Mouse (Mus musculus) kidney, embryonic 16.5 days (tissue): ENCODE data around the gene Lcn10. TPM values are rescaled to one million over a fixed set of nuclear protein-coding genes. Genes with fewer than 3 reads are reported as not detected.
"Not testable (repeated sequence)": the region's sequence is repeated elsewhere in the genome, so short reads cannot be mapped to it uniquely, and the experiment has no call there.

Experiments used
- ATAC-seq: fragments of 200-750 bp; cut with Nextera tagmentation; 2 replicates; pipeline ENCODE4 v1.8.0; 2017; ENCODE audit warnings: moderate TSS enrichment; ENCODE audit not compliant: low FRiP score, low TSS enrichment
- H3K27ac ChIP-seq: fragments of 300-500 bp; sonication (generic); 2 replicates; pipeline ENCODE4 v1.5.1; 2014; ENCODE audit warnings: low read length
- H3K27me3 ChIP-seq: fragments of 300-500 bp; sonication (generic); 2 replicates; pipeline ENCODE4 v1.6.1; 2014; ENCODE audit warnings: low read length, control low read depth, mixed read lengths; ENCODE audit not compliant: insufficient read depth
- H3K36me3 ChIP-seq: fragments of 300-500 bp; sonication (generic); 2 replicates; pipeline ENCODE4 v1.6.1; 2014; ENCODE audit warnings: low read length, control low read depth, mixed read lengths; ENCODE audit not compliant: insufficient read depth
- H3K4me1 ChIP-seq: fragments of 300-500 bp; sonication (generic); 2 replicates; pipeline ENCODE4 v1.6.1; 2014; ENCODE audit warnings: low read length, control low read depth, mixed read lengths; ENCODE audit not compliant: insufficient read depth
- H3K4me2 ChIP-seq: fragments of 300-500 bp; sonication (generic); replicated peaks from 2 replicates; pipeline ENCODE4 v1.6.1; 2014; ENCODE audit warnings: low read depth, low read length
- H3K4me3 ChIP-seq: fragments of 300-500 bp; sonication (generic); 2 replicates; pipeline ENCODE4 v1.5.1; 2014; ENCODE audit warnings: mild to moderate bottlenecking, low read length
- H3K9ac ChIP-seq: fragments of 300-500 bp; sonication (generic); replicated peaks from 2 replicates; pipeline ENCODE4 v1.6.1; 2014; ENCODE audit warnings: low read length
- H3K9me3 ChIP-seq: fragments of 300-500 bp; sonication (generic); 2 replicates; pipeline ENCODE4 v1.6.1; 2016; ENCODE audit warnings: low read length, control low read depth
- WGBS: fragments of 180-500 bp; shearing (Covaris S2); extraction: QIAGEN DNeasy Blood & Tissue Kit; methylation state at CpG from one replicate; pipeline ENCODE4 v1.1.7; 2014; 5-methylcytosine and 5-hydroxymethylcytosine counted together
- polyA plus RNA-seq: library from polyadenylated mRNA; unstranded; fragments of >200 nt; fragmentation: Nextera tagmentation; extraction: Ambion mirVana; gene quantifications from 2 replicates; pipeline ENCODE4 v1.2.1, GENCODE M21; 2015

Gene Lcn10
- polyA plus RNA-seq, 1 experiment from 2014 or later = not detected

GRCm38 (mm10) chr2:25699743-25700142 lies 17.2 kb downstream of the Lcn10 start, which contains the start of gene Obp2a:
TSS of gene Obp2a (plus strand) at chr2:25700043.
- H3K27me3 ChIP-seq, H3K4me1 ChIP-seq, H3K4me2 ChIP-seq, H3K27ac ChIP-seq, H3K4me3 ChIP-seq, H3K36me3 ChIP-seq, H3K9ac ChIP-seq, H3K9me3 ChIP-seq, ATAC-seq: not testable (repeated sequence)
- WGBS = 86% methylated on average over 3 of the region's 3 CpGs

GRCm38 (mm10) chr2:25701001-25701400 lies 18.5 kb downstream of the Lcn10 start:
- Histone ChIP-seq H3K9me3 (no peaks in the 10 kb centered on the region), H3K4me1 (no peaks in the 10 kb centered on the region)
- 88% methylated on average over 5 of the region's 5 CpGs for WGBS

GRCm38 (mm10) chr2:25703706-25704105 lies 21.2 kb downstream of the Lcn10 start:
- no peak overlapping the region for H3K27ac ChIP-seq
- H3K36me3 ChIP-seq = no peaks in the 10 kb centered on the region
- WGBS = 63% methylated on average over 4 of the region's 4 CpGs
- no peak overlapping the region for H3K4me3 ChIP-seq
- no peak for ATAC-seq
- H3K9ac ChIP-seq = no peak overlapping the region
- H3K4me2 ChIP-seq = no peak overlapping the region
- H3K9me3 ChIP-seq = no peaks in the 10 kb centered on the region
- no peaks in the 10 kb centered on the region for H3K27me3 ChIP-seq
- H3K4me1 ChIP-seq = peaks cover 9% of the 10 kb centered on the region; the same call in 1 of the 2 replicates

More at GRCm38 (mm10) chr2:25701001-25701400, 18.5 kb downstream of the Lcn10 start:
- Histone ChIP-seq H3K27me3 (no peaks in the 10 kb centered on the region), H3K9ac (no peak overlapping the region), H3K36me3 (no peaks in the 10 kb centered on the region), H3K4me3 (no peak overlapping the region), H3K27ac (no peak overlapping the region), H3K4me2 (no peak overlapping the region)
- no peak for ATAC-seq

- no peaks in the 10 kb centered on the region for H3K36me3 ChIP-seq
- peak within 1 kb of the TSS; percentile 91 for H3K4me2 ChIP-seq
- ATAC-seq = peak; percentile 93
- H3K27ac ChIP-seq = peak within 1 kb of the TSS; percentile 67
- no peaks in the 10 kb centered on the region for H3K9me3 ChIP-seq
- peaks cover 9% of the 10 kb centered on the region; the same call in 1 of the 2 replicates for H3K4me1 ChIP-seq
- WGBS = under 1% methylated on average over 78 of the region's 78 CpGs
- peak within 1 kb of the TSS; percentile 86 for H3K4me3 ChIP-seq
- peak within 1 kb of the TSS; percentile 85 for H3K9ac ChIP-seq
- no peaks in the 10 kb centered on the region for H3K27me3 ChIP-seq
Observed at GRCm38 (mm10) chr2:25706643-25707481, 24.3 kb downstream of the Lcn10 start, which contains the start of gene Bmyc. TSS of gene Bmyc (plus strand) at chr2:25706739.

- Histone ChIP-seq H3K27me3 (no peaks in the 10 kb centered on the region), H3K4me2 (peak overlapping the region; percentile 39), H3K36me3 (no peaks in the 10 kb centered on the region), H3K9me3 (no peaks in the 10 kb centered on the region), H3K9ac (peak overlapping the region; percentile 5; the same call in 1 of the 2 replicates), H3K4me3 (0 out of 2 replicates have a peak overlapping the region, but pooled peaks have one; percentile 13), H3K27ac (no peak overlapping the region), H3K4me1 (peaks cover 9% of the 10 kb centered on the region; the same call in 1 of the 2 replicates)
- WGBS = 60% methylated on average over 2 of the region's 2 CpGs
- ATAC-seq = no peak
Observed at GRCm38 (mm10) chr2:25708121-25708520, 25.6 kb downstream of the Lcn10 start.

- H3K4me1 ChIP-seq, H3K9ac ChIP-seq, ATAC-seq, H3K4me3 ChIP-seq, H3K27ac ChIP-seq, H3K9me3 ChIP-seq, H3K4me2 ChIP-seq, H3K27me3 ChIP-seq, H3K36me3 ChIP-seq: not testable (repeated sequence)
- 83% methylated on average over 1 of the region's 1 CpGs for WGBS
Observed at GRCm38 (mm10) chr2:25709056-25709455, 26.5 kb downstream of the Lcn10 start.

- not testable (repeated sequence) for H3K4me2 ChIP-seq, H3K4me1 ChIP-seq, H3K9ac ChIP-seq, H3K36me3 ChIP-seq, H3K4me3 ChIP-seq, H3K27me3 ChIP-seq, H3K27ac ChIP-seq, ATAC-seq, H3K9me3 ChIP-seq
- 64% methylated on average over 2 of the region's 2 CpGs for WGBS
Observed at GRCm38 (mm10) chr2:25709791-25710190, 27.3 kb downstream of the Lcn10 start.

- H3K4me2 ChIP-seq, H3K9me3 ChIP-seq, H3K9ac ChIP-seq, H3K4me1 ChIP-seq, H3K27ac ChIP-seq, ATAC-seq, H3K27me3 ChIP-seq, H3K4me3 ChIP-seq, H3K36me3 ChIP-seq: not testable (repeated sequence)
- 9% methylated on average over 3 of the region's 3 CpGs for WGBS
Observed at GRCm38 (mm10) chr2:25711641-25712040, 29.1 kb downstream of the Lcn10 start.

GRCm38 (mm10) chr2:25717222-25717621 lies 34.7 kb downstream of the Lcn10 start:
- Histone ChIP-seq H3K9ac (no peak overlapping the region), H3K4me1 (no peaks in the 10 kb centered on the region), H3K9me3 (no peaks in the 10 kb centered on the region), H3K27me3 (no peaks in the 10 kb centered on the region), H3K27ac (no peak overlapping the region), H3K36me3 (no peaks in the 10 kb centered on the region), H3K4me2 (no peak overlapping the region), H3K4me3 (no peak overlapping the region)
- ATAC-seq = no peak
